Mouse (Mus musculus): Measurements from ENCODE around the gene Eya2. TPM values are rescaled to one million over a fixed set of nuclear protein-coding genes. Genes with fewer than 3 reads are reported as not detected.

The Eya2 gene
- polyA plus RNA-seq, 1 experiment from 2014 or later: 10.3 TPM

- Histone ChIP-seq H3K9ac (no peak overlapping the region), H3K9me3 (no peaks in the 10 kb centered on the region), H3K4me2 (no peak overlapping the region), H3K36me3 (no peaks in the 10 kb centered on the region), H3K4me3 (replicated peaks) (no peak overlapping the region), H3K4me1 (no peaks in the 10 kb centered on the region), H3K27me3 (replicated peaks) (peaks cover 5% of the 10 kb centered on the region; the same call in 1 of the 2 replicates), H3K27ac (no peak overlapping the region)
- ATAC-seq (ENCODE audit: insufficient read depth, low FRiP score, low read depth): no peak
- WGBS: 31% methylated on average over 7 of the region's 7 CpGs
Measured at GRCm38 (mm10) chr2:165751068-165751467, 156.2 kb downstream of the Eya2 start.

GRCm38 (mm10) chr2:165752704-165753103, 157.9 kb downstream of the Eya2 start:
- H3K9ac ChIP-seq: no peak overlapping the region
- H3K36me3 ChIP-seq: no peaks in the 10 kb centered on the region
- no peaks in the 10 kb centered on the region for H3K4me1 ChIP-seq
- no peak overlapping the region for H3K4me3 ChIP-seq (replicated peaks)
- H3K9me3 ChIP-seq: no peaks in the 10 kb centered on the region
- no peak overlapping the region for H3K4me2 ChIP-seq
- no peak overlapping the region for H3K27ac ChIP-seq
- peaks cover 3% of the 10 kb centered on the region; the same call in 1 of the 2 replicates for H3K27me3 ChIP-seq (replicated peaks)
- no peak for ATAC-seq (ENCODE audit: insufficient read depth, low FRiP score, low read depth)
- 77% methylated on average over 4 of the region's 4 CpGs for WGBS

- no peaks in the 10 kb centered on the region for H3K4me1 ChIP-seq
- H3K4me3 ChIP-seq (replicated peaks): no peak overlapping the region
- no peaks in the 10 kb centered on the region for H3K9me3 ChIP-seq
- 72% methylated on average over 15 of the region's 15 CpGs for WGBS
- no peak for ATAC-seq (ENCODE audit: insufficient read depth, low FRiP score, low read depth)
- H3K4me2 ChIP-seq: no peak overlapping the region
- no peaks in the 10 kb centered on the region for H3K36me3 ChIP-seq
- no peak overlapping the region for H3K27ac ChIP-seq
- no peak overlapping the region for H3K9ac ChIP-seq
- H3K27me3 ChIP-seq (replicated peaks): no peaks in the 10 kb centered on the region
Measured at GRCm38 (mm10) chr2:165757799-165758198, 163.0 kb downstream of the Eya2 start.

GRCm38 (mm10) chr2:165758534-165758933, 163.7 kb downstream of the Eya2 start:
- no peaks in the 10 kb centered on the region for H3K9me3 ChIP-seq
- no peak for ATAC-seq (ENCODE audit: insufficient read depth, low FRiP score, low read depth)
- no peaks in the 10 kb centered on the region for H3K27me3 ChIP-seq (replicated peaks)
- WGBS: 13% methylated on average over 5 of the region's 5 CpGs
- no peak overlapping the region for H3K9ac ChIP-seq
- H3K4me2 ChIP-seq: no peak overlapping the region
- no peaks in the 10 kb centered on the region for H3K4me1 ChIP-seq
- no peak overlapping the region for H3K27ac ChIP-seq
- H3K36me3 ChIP-seq: no peaks in the 10 kb centered on the region
- H3K4me3 ChIP-seq (replicated peaks): no peak overlapping the region

GRCm38 (mm10) chr2:165759421-165759985, 164.7 kb downstream of the Eya2 start:
- Histone ChIP-seq H3K4me2 (no peak overlapping the region), H3K36me3 (no peaks in the 10 kb centered on the region), H3K27me3 (replicated peaks) (no peaks in the 10 kb centered on the region), H3K9ac (no peak overlapping the region), H3K4me1 (no peaks in the 10 kb centered on the region), H3K27ac (no peak overlapping the region), H3K4me3 (replicated peaks) (no peak overlapping the region), H3K9me3 (no peaks in the 10 kb centered on the region)
- WGBS: 83% methylated on average over 13 of the region's 13 CpGs
- ATAC-seq (ENCODE audit: insufficient read depth, low FRiP score, low read depth): no peak

GRCm38 (mm10) chr2:165768805-165769358, 174.1 kb downstream of the Eya2 start:
- ATAC-seq (ENCODE audit: insufficient read depth, low FRiP score, low read depth): no peak
- WGBS: 59% methylated on average over 10 of the region's 11 CpGs

GRCm38 (mm10) chr2:165769375-165769948, 174.6 kb downstream of the Eya2 start:
- H3K27me3 ChIP-seq (replicated peaks): no peaks in the 10 kb centered on the region
- H3K9me3 ChIP-seq: no peaks in the 10 kb centered on the region; the same call in 1 of the 2 replicates
- H3K4me2 ChIP-seq: no peak overlapping the region
- H3K27ac ChIP-seq: no peak overlapping the region
- H3K9ac ChIP-seq: no peak overlapping the region
- no peak overlapping the region for H3K4me3 ChIP-seq (replicated peaks)
- no peaks in the 10 kb centered on the region for H3K4me1 ChIP-seq
- H3K36me3 ChIP-seq: no peaks in the 10 kb centered on the region
- WGBS: 61% methylated on average over 10 of the region's 10 CpGs
- ATAC-seq (ENCODE audit: insufficient read depth, low FRiP score, low read depth): no peak

More at GRCm38 (mm10) chr2:165768805-165769358, 174.1 kb downstream of the Eya2 start:
- H3K27ac ChIP-seq: no peak overlapping the region
- no peaks in the 10 kb centered on the region for H3K27me3 ChIP-seq (replicated peaks)
- H3K4me1 ChIP-seq: no peaks in the 10 kb centered on the region
- H3K36me3 ChIP-seq: no peaks in the 10 kb centered on the region
- no peaks in the 10 kb centered on the region for H3K9me3 ChIP-seq
- no peak overlapping the region for H3K4me2 ChIP-seq
- no peak overlapping the region for H3K9ac ChIP-seq
- no peak overlapping the region for H3K4me3 ChIP-seq (replicated peaks)

GRCm38 (mm10) chr2:165778927-165779326, 184.1 kb downstream of the Eya2 start:
- peak; percentile 58; the same call in 1 of the 2 replicates for ATAC-seq (ENCODE audit: insufficient read depth, low FRiP score, low read depth)
- WGBS: 21% methylated on average over 6 of the region's 6 CpGs
- peaks cover 15% of the 10 kb centered on the region; the same call in 1 of the 2 replicates for H3K36me3 ChIP-seq
- no peaks in the 10 kb centered on the region for H3K27me3 ChIP-seq (replicated peaks)
- no peak overlapping the region for H3K4me3 ChIP-seq (replicated peaks)
- no peaks in the 10 kb centered on the region; the same call in 1 of the 2 replicates for H3K9me3 ChIP-seq
- H3K4me2 ChIP-seq: no peak overlapping the region
- no peak overlapping the region for H3K9ac ChIP-seq
- H3K27ac ChIP-seq: no peak overlapping the region
- H3K4me1 ChIP-seq: no peaks in the 10 kb centered on the region

GRCm38 (mm10) chr2:165782324-165782723, 187.5 kb downstream of the Eya2 start:
- no peak overlapping the region for H3K4me3 ChIP-seq (replicated peaks)
- peaks cover 34% of the 10 kb centered on the region for H3K36me3 ChIP-seq
- no peak overlapping the region for H3K9ac ChIP-seq
- H3K9me3 ChIP-seq: no peaks in the 10 kb centered on the region
- H3K27ac ChIP-seq: no peak overlapping the region
- ATAC-seq (ENCODE audit: insufficient read depth, low FRiP score, low read depth): no peak; the same call in 1 of the 2 replicates
- WGBS: 36% methylated on average over 5 of the region's 5 CpGs
- H3K4me1 ChIP-seq: no peaks in the 10 kb centered on the region
- no peak overlapping the region for H3K4me2 ChIP-seq
- no peaks in the 10 kb centered on the region for H3K27me3 ChIP-seq (replicated peaks)

- no peak overlapping the region for H3K27ac ChIP-seq
- no peak overlapping the region for H3K4me3 ChIP-seq (replicated peaks)
- no peak overlapping the region for H3K9ac ChIP-seq
- peaks cover 48% of the 10 kb centered on the region for H3K36me3 ChIP-seq
- H3K27me3 ChIP-seq (replicated peaks): no peaks in the 10 kb centered on the region
- H3K9me3 ChIP-seq: no peaks in the 10 kb centered on the region
- WGBS: 85% methylated on average over 20 of the region's 20 CpGs
- no peak overlapping the region for H3K4me2 ChIP-seq
- no peaks in the 10 kb centered on the region for H3K4me1 ChIP-seq
- ATAC-seq (ENCODE audit: insufficient read depth, low FRiP score, low read depth): no peak
Measured at GRCm38 (mm10) chr2:165785312-165786036, 190.6 kb downstream of the Eya2 start.

- no peak overlapping the region for H3K9ac ChIP-seq
- WGBS: 78% methylated on average over 1 of the region's 1 CpGs
Measured at GRCm38 (mm10) chr2:165786467-165786866, 191.6 kb downstream of the Eya2 start.

GRCm38 (mm10) chr2:165788005-165788404, 193.2 kb downstream of the Eya2 start:
- Histone ChIP-seq H3K9ac (no peak overlapping the region), H3K36me3 (peaks cover 63% of the 10 kb centered on the region), H3K27me3 (replicated peaks) (no peaks in the 10 kb centered on the region), H3K4me2 (no peak overlapping the region), H3K4me3 (replicated peaks) (no peak overlapping the region), H3K9me3 (no peaks in the 10 kb centered on the region), H3K4me1 (no peaks in the 10 kb centered on the region), H3K27ac (no peak overlapping the region)
- 54% methylated on average over 11 of the region's 11 CpGs for WGBS
- peak; percentile 21; the same call in 1 of the 2 replicates for ATAC-seq (ENCODE audit: insufficient read depth, low FRiP score, low read depth)

More at GRCm38 (mm10) chr2:165786467-165786866, 191.6 kb downstream of the Eya2 start:
- no peak for ATAC-seq (ENCODE audit: insufficient read depth, low FRiP score, low read depth)
- Histone ChIP-seq H3K27ac (no peak overlapping the region), H3K4me3 (replicated peaks) (no peak overlapping the region), H3K9me3 (no peaks in the 10 kb centered on the region), H3K36me3 (peaks cover 56% of the 10 kb centered on the region), H3K27me3 (replicated peaks) (no peaks in the 10 kb centered on the region), H3K4me1 (no peaks in the 10 kb centered on the region), H3K4me2 (no peak overlapping the region)

Data from stomach, embryonic 15.5 days (tissue).